Mouse (Mus musculus) myocyte (in vitro differentiated cells): ENCODE measurements at regions not wholly inside any gene's neighbourhood (a gene's known extent, or its start where the extent isn't known, plus 50 kb on each side); places are given as distances from the start of the nearest gene placed in this dataset.

Source experiments
- CEBPB ChIP-seq: IDR thresholded peaks from 2 replicates; pipeline ENCODE4 v1.6.1; 2011; ENCODE audit warnings: mild to moderate bottlenecking, moderate library complexity; ENCODE audit not compliant: poor library complexity, insufficient read depth, severe bottlenecking
- E2F4 ChIP-seq: IDR thresholded peaks from one replicate; pipeline ENCODE4 v1.6.1; 2011; ENCODE audit warnings: mild to moderate bottlenecking, control low read depth, moderate library complexity; ENCODE audit not compliant: insufficient read depth
- MYOD1 ChIP-seq, 3 experiments: IDR thresholded peaks; one replicate each; pipeline ENCODE4 v1.6.1; 2011; ENCODE audit warnings: control low read depth in 2 of 3, low read depth in 2 of 3, mild to moderate bottlenecking in 2 of 3, moderate library complexity in 1 of 3; ENCODE audit not compliant: insufficient read length in 2 of 3, control insufficient read depth in 1 of 3
- MYOG ChIP-seq, 3 experiments: IDR thresholded peaks; one replicate each; pipeline ENCODE4 v1.6.1; 2011; ENCODE audit warnings: control low read depth in 2 of 3, low read depth in 2 of 3, mild to moderate bottlenecking in 2 of 3; ENCODE audit not compliant: insufficient read length in 2 of 3, control insufficient read depth in 1 of 3, insufficient read depth in 1 of 3
- POLR2A ChIP-seq: IDR thresholded peaks from one replicate; pipeline ENCODE4 v1.6.1; 2011; ENCODE audit warnings: low read depth, mild to moderate bottlenecking, control low read depth, moderate library complexity; ENCODE audit not compliant: insufficient read length
- USF1 ChIP-seq: IDR thresholded peaks from one replicate; pipeline ENCODE4 v1.6.1; 2011; ENCODE audit warnings: low read depth, mild to moderate bottlenecking, control low read depth, moderate library complexity

- TF ChIP-seq POLR2A = no peak
- no peak for TF ChIP-seq MYOD1 (IDR thresholded peaks at IDR 0.05; ENCODE audit: control insufficient read depth in 1 of 3, insufficient read length in 2 of 3, low read depth in 2 of 3)
- no peak for TF ChIP-seq USF1
- TF ChIP-seq MYOG (IDR thresholded peaks at IDR 0.05; ENCODE audit: control insufficient read depth in 1 of 3, insufficient read depth in 1 of 3, insufficient read length in 2 of 3, low read depth in 2 of 3) = no peak
- no peak for TF ChIP-seq E2F4
- no peak for TF ChIP-seq CEBPB
Measured at GRCm38 (mm10) chr17:16157711-16158110, 326.9 kb upstream of the Rgmb start.
